ENCODE assay signal across 9 mouse cellular contexts in the genomic region with DNA sequence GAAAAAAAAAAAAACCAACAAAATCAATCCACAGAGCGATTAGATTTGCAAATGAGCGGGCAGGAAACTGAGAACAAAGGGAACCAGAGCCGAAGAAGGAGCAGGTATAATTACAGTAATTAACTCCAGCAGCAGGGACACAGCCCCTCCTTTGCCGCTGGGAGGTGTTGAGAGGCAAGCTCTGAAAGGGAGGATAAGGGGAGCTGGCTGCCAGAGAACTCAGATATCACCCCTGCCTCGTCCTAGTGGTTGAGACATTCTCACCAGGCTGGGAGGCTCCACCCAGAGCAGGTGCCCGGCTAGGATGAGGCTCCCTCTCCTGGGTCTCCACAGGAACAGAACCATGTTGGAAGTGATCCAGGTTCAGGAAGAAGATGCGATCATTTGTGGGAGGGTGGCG.
DNase-seq lines count a peak whose midpoint lies in the region; ATAC-seq and TF ChIP-seq lines count a peak whose summit lies in the region.
"Had no signal": no experiment of that assay in that cellular context is flagged by ENCODE, and none has a peak within 500 bp of the region (broad histone marks: within the 10 kb centered on the region; RNA-seq: fewer than 3 reads in every experiment).

No protein-coding gene starts in this region.

- no peak for TF ChIP-seq CTCF in thymus, adult 2 months (IDR thresholded peaks at IDR 0.05; ENCODE audit: borderline replicate concordance, control insufficient read depth, extremely low read depth, insufficient read depth, low read length, poor library complexity)

- TF ChIP-seq POLR2A in thymus, adult 2 months (IDR thresholded peaks at IDR 0.05; ENCODE audit: control insufficient read depth, extremely low read depth, insufficient read depth, low read length, poor library complexity), result no peak

- H3K4me1 ChIP-seq in forebrain, embryonic 15.5 days, result peaks cover 10% of the 10 kb centered on the region
- H3K4me1 ChIP-seq in thymus, adult 2 months (replicated peaks; ENCODE audit: control insufficient read depth, insufficient read depth, low read length), result no peaks in the 10 kb centered on the region

- no peaks in the 10 kb centered on the region for H3K27me3 ChIP-seq in forebrain, embryonic 15.5 days
- H3K27me3 ChIP-seq in thymus, adult 2 months (ENCODE audit: control insufficient read depth, insufficient read depth, low read length), result no peaks in the 10 kb centered on the region

- ATAC-seq in forebrain, embryonic 15.5 days (replicated peaks), result peak; percentile 94

- H3K4me3 ChIP-seq in forebrain, embryonic 15.5 days, result no peak overlapping the region
- H3K4me3 ChIP-seq in thymus, adult 2 months (ENCODE audit: control insufficient read depth, insufficient read depth, low read length), result no peak overlapping the region
- H3K4me3 ChIP-seq: myocyte had no signal

- no peaks in the 10 kb centered on the region for H3K9me3 ChIP-seq in forebrain, embryonic 15.5 days

- DNase-seq in layer of hippocampus, adult 11-12 months (ENCODE audit: low spot score), result peak; percentile 5
- DNase-seq in layer of hippocampus, postnatal 14 days (ENCODE audit: low spot score in 2 of 2), result no peak
- DNase-seq in left cerebral cortex, adult 8-10 months (ENCODE audit: low spot score in 2 of 2), result peak; percentile 17 to 20
- DNase-seq in right cerebral cortex, postnatal 10 days (ENCODE audit: low spot score in 2 of 2), result peak; percentile 52 to 64
- no peak for DNase-seq in thymus, adult 2 months
- DNase-seq in cerebellum, adult 11-12 months, result no peak
- DNase-seq in cerebellum, adult 9-10 months, result no peak

- H3K36me3 ChIP-seq in forebrain, embryonic 15.5 days, result no peaks in the 10 kb centered on the region
- no peaks in the 10 kb centered on the region for H3K36me3 ChIP-seq in thymus, adult 2 months (ENCODE audit: control insufficient read depth, insufficient read depth, low read length)

- WGBS in forebrain, embryonic 15.5 days, result 10% methylated on average over 8 of the region's 8 CpGs
- 28% methylated on average over 8 of the region's 8 CpGs for WGBS in thymus, adult 2 months

- H3K9ac ChIP-seq in forebrain, embryonic 15.5 days (replicated peaks), result no peak overlapping the region

- H3K27ac ChIP-seq in forebrain, embryonic 15.5 days (replicated peaks), result peak overlapping the region; percentile 66
- H3K27ac ChIP-seq in thymus, adult 2 months (ENCODE audit: control insufficient read depth, insufficient read depth, low read length), result no peak overlapping the region

- H3K4me2 ChIP-seq in forebrain, embryonic 15.5 days (replicated peaks), result no peak overlapping the region

Comparison
In these comparisons a context has a peak if more than half of its experiments do, and no peak if none do; other contexts are left out.
1. DNase-seq: peak in layer of hippocampus, adult 11-12 months (single experiment), left cerebral cortex, adult 8-10 months (2 of 2) and right cerebral cortex, postnatal 10 days (2 of 2); none in layer of hippocampus, postnatal 14 days (0 of 2), thymus, adult 2 months (single experiment), cerebellum, adult 11-12 months (single experiment) and cerebellum, adult 9-10 months (single experiment).